ENCODE assay signal across 9 mouse cellular contexts in genomic region chr11:103372068-103372467, GRCm38 (mm10). TPM values are rescaled to one million over a fixed set of nuclear protein-coding genes. Genes with fewer than 3 reads are reported as not detected.
A peak's percentile ranks its signal among the peaks of the same experiment; 100 is the strongest.
DNase-seq lines count a peak whose midpoint lies in the region; ATAC-seq and TF ChIP-seq lines count a peak whose summit lies in the region.
"Had no signal": no experiment of that assay in that cellular context is flagged by ENCODE, and none has a peak within 500 bp of the region (broad histone marks: within the 10 kb centered on the region; RNA-seq: fewer than 3 reads in every experiment).

No protein-coding gene starts in this region.

- H3K36me3 ChIP-seq in heart, postnatal 0 days (replicated peaks; ENCODE audit: control insufficient read depth, insufficient read depth, low read length), result peaks cover 31% of the 10 kb centered on the region
- peaks cover 10% of the 10 kb centered on the region for H3K36me3 ChIP-seq in lung, embryonic 16.5 days (ENCODE audit: control insufficient read depth, insufficient read depth, low read length)

- H3K9me3 ChIP-seq in heart, postnatal 0 days (replicated peaks; ENCODE audit: control insufficient read depth, low read length), result no peaks in the 10 kb centered on the region
- no peaks in the 10 kb centered on the region for H3K9me3 ChIP-seq in lung, embryonic 16.5 days (ENCODE audit: control insufficient read depth, low read length)
- H3K9me3 ChIP-seq: limb, embryonic 13.5 days had no signal

- H3K4me2 ChIP-seq in heart, postnatal 0 days (ENCODE audit: low read depth, low read length), result no peak overlapping the region
- no peak overlapping the region for H3K4me2 ChIP-seq in lung, embryonic 16.5 days (ENCODE audit: low read depth, low read length)
- H3K4me2 ChIP-seq: limb, embryonic 13.5 days had no signal

- 43% methylated on average over 3 of the region's 3 CpGs for WGBS in heart, postnatal 0 days
- WGBS in lung, embryonic 16.5 days, result 62% methylated on average over 3 of the region's 3 CpGs

- H3K27me3 ChIP-seq in heart, postnatal 0 days (ENCODE audit: control insufficient read depth, insufficient read depth, low read length), result no peaks in the 10 kb centered on the region
- H3K27me3 ChIP-seq in lung, embryonic 16.5 days (ENCODE audit: control insufficient read depth, insufficient read depth, low read depth, low read length), result no peaks in the 10 kb centered on the region
- H3K27me3 ChIP-seq: limb, embryonic 13.5 days had no signal

- H3K9ac ChIP-seq in heart, postnatal 0 days (replicated peaks; ENCODE audit: low read depth, low read length), result no peak overlapping the region
- H3K9ac ChIP-seq in lung, embryonic 16.5 days (ENCODE audit: low read length), result no peak overlapping the region
- H3K9ac ChIP-seq: limb, embryonic 13.5 days had no signal

- peak overlapping the region; percentile 69 for H3K27ac ChIP-seq in heart, postnatal 0 days (ENCODE audit: low read depth)
- peak overlapping the region; percentile 83 for H3K27ac ChIP-seq in lung, embryonic 16.5 days (ENCODE audit: low read length)
- H3K27ac ChIP-seq: limb, embryonic 13.5 days had no signal

- peak; percentile 41 to 57 for DNase-seq in cerebellum, postnatal 10 days
- no peak for DNase-seq in cerebellum, adult 8-10 months
- peak; percentile 46 for DNase-seq in right cerebral cortex, adult 18-20 months
- DNase-seq in right cerebral cortex, postnatal 4 days, result no peak
- no peak for DNase-seq in heart, postnatal 0 days (ENCODE audit: low spot score)
- no peak for DNase-seq in urinary bladder, postnatal 10 days (ENCODE audit: low spot score)
- no peak for DNase-seq in embryo, embryonic 9.5 days (ENCODE audit: extremely low spot score)

- no peak for ATAC-seq in heart, postnatal 0 days (ENCODE audit: insufficient read depth, low read depth)
- ATAC-seq in lung, embryonic 16.5 days (ENCODE audit: low read depth), result peak; percentile 19; the same call in 1 of the 2 replicates

- H3K4me1 ChIP-seq in heart, postnatal 0 days (ENCODE audit: control insufficient read depth, insufficient read depth), result 0 out of 2 replicates have a peak, but pooled peaks cover 14% of the 10 kb centered on the region
- H3K4me1 ChIP-seq in lung, embryonic 16.5 days (replicated peaks; ENCODE audit: control insufficient read depth, insufficient read depth, low read length), result peaks cover 8% of the 10 kb centered on the region; the same call in 1 of the 2 replicates
- H3K4me1 ChIP-seq: limb, embryonic 13.5 days had no signal

- no peak overlapping the region for H3K4me3 ChIP-seq in heart, postnatal 0 days (ENCODE audit: low read depth, low read length)
- H3K4me3 ChIP-seq in lung, embryonic 16.5 days (ENCODE audit: low read length), result no peak overlapping the region
- H3K4me3 ChIP-seq: limb, embryonic 13.5 days had no signal

- no peak for TF ChIP-seq EP300 in heart, postnatal 0 days (IDR thresholded peaks at IDR 0.05; ENCODE audit: low read depth)

- no peak for TF ChIP-seq CTCF in heart, postnatal 0 days (IDR thresholded peaks at IDR 0.05; ENCODE audit: low read depth)

RNA-seq across cellular contexts. Expression of gene Arhgap27, which starts 8.6 kb away (rescaled TPM):
- 9.7 and 15.1 TPM in 2 replicates for total RNA-seq in heart, postnatal 0 days (2014; rRNA removed; ENCODE audit: low replicate concordance)
- 5.4 and 6.5 TPM in 2 replicates for polyA plus RNA-seq in heart, postnatal 0 days (2015; fragmentation: Nextera tagmentation; extraction: Ambion mirVana)
- polyA plus RNA-seq in lung, embryonic 16.5 days (2015; fragmentation: Nextera tagmentation; extraction: Ambion mirVana), result 14.1 and 15.7 TPM in 2 replicates

RNA-seq across cellular contexts. Expression of gene Plekhm1, which starts 40.4 kb away (rescaled TPM):
- total RNA-seq in heart, postnatal 0 days (2014; rRNA removed; ENCODE audit: low replicate concordance), result 3.9 and 4.9 TPM in 2 replicates
- 3.4 and 3.5 TPM in 2 replicates for polyA plus RNA-seq in heart, postnatal 0 days (2015; fragmentation: Nextera tagmentation; extraction: Ambion mirVana)
- polyA plus RNA-seq in lung, embryonic 16.5 days (2015; fragmentation: Nextera tagmentation; extraction: Ambion mirVana), result 9.8 and 10.2 TPM in 2 replicates

Comparison
In these comparisons a context has a peak if more than half of its experiments do, and no peak if none do; other contexts are left out.
1. DNase-seq: peak in cerebellum, postnatal 10 days (2 of 2) and right cerebral cortex, adult 18-20 months (single experiment); none in cerebellum, adult 8-10 months (single experiment), right cerebral cortex, postnatal 4 days (single experiment), heart, postnatal 0 days (single experiment), urinary bladder, postnatal 10 days (single experiment) and embryo, embryonic 9.5 days (single experiment).